Mouse (Mus musculus): ENCODE measurements around the gene Agr3. TPM values are rescaled to one million over a fixed set of nuclear protein-coding genes. Genes with fewer than 3 reads are reported as not detected.

Agr3 gene
- polyA plus RNA-seq, 1 experiment from 2014 or later: not detected

DNA sequence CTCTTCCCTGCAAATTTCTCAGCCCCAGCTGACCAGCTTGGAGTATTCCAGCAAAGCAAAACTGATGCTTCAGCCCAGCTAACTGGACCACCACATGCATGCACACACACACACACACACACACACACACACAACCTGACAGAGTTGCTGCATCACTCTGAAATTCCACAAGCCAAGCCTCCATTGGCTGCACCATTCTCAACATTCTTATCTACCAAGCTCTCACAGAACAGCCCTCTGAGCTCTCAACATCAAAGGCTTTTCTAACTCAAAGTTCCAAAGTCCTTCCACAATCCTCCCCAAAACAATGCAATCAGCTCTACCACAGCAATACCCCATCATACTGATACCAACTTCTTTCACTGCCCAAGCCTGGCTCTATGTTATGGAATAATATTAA lies 7.4 kb downstream of the Agr3 start:
- Histone ChIP-seq H3K4me3 (no peak overlapping the region), H3K9me3 (no peaks in the 10 kb centered on the region), H3K36me3 (replicated peaks) (no peaks in the 10 kb centered on the region), H3K4me1 (no peaks in the 10 kb centered on the region), H3K27ac (no peak overlapping the region), H3K27me3 (ENCODE audit: poor library complexity, severe bottlenecking) (no peaks in the 10 kb centered on the region)
- DNase-seq (ENCODE audit: extremely low spot score, low spot score): no peak

DNA sequence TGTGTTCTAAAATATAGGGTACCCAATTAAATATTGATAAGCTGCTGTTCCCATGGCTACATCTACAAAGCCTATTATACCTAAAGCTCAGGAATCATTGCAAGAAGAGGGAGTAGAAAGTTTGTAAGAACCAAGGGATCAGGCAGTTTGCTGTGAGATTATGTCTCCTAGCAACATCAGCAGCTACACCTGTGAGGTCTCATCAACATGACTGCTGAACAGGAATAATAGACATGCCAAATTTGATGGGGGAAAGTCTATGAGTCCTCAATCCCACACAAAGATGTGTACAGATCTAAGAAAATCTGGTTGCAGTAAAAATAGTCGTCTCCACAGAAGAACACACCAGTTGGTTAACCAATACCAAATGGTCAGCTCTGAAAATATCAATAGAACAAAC lies 26.3 kb downstream of the Agr3 start:
- Histone ChIP-seq H3K36me3 (replicated peaks) (no peaks in the 10 kb centered on the region), H3K9me3 (no peaks in the 10 kb centered on the region), H3K27ac (no peak overlapping the region), H3K4me3 (no peak overlapping the region), H3K27me3 (ENCODE audit: poor library complexity, severe bottlenecking) (no peaks in the 10 kb centered on the region), H3K4me1 (peaks cover 5% of the 10 kb centered on the region; the same call in 1 of the 2 replicates)
- WGBS: 53% methylated on average over 1 of the region's 1 CpGs
- DNase-seq (ENCODE audit: extremely low spot score, low spot score): no peak

DNA sequence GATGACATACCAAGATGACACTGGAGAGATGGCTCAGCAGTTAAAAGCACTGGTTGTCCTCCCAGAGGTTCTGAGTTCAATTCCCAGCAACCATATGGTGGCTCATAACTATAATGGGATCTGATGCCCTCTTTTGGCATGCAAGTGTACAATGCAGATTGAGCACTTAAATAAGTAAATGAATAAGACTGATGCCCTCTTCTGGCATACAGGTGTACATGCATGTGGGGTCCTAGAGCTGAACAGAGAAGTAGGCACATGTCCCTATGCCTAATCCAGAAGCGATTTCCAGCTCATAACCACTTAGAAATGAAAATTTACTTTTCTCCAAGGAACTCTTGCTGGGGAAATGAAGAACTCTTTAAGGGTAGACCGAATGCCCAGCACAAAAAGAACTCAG lies 31.8 kb downstream of the Agr3 start:
- no peaks in the 10 kb centered on the region for H3K9me3 ChIP-seq
- no peak for DNase-seq (ENCODE audit: extremely low spot score, low spot score)
- no peaks in the 10 kb centered on the region for H3K36me3 ChIP-seq (replicated peaks)
- no peaks in the 10 kb centered on the region for H3K4me1 ChIP-seq
- no peak overlapping the region for H3K27ac ChIP-seq
- 73% methylated on average over 2 of the region's 2 CpGs for WGBS
- H3K27me3 ChIP-seq (ENCODE audit: poor library complexity, severe bottlenecking): no peaks in the 10 kb centered on the region
- no peak overlapping the region for H3K4me3 ChIP-seq

DNA sequence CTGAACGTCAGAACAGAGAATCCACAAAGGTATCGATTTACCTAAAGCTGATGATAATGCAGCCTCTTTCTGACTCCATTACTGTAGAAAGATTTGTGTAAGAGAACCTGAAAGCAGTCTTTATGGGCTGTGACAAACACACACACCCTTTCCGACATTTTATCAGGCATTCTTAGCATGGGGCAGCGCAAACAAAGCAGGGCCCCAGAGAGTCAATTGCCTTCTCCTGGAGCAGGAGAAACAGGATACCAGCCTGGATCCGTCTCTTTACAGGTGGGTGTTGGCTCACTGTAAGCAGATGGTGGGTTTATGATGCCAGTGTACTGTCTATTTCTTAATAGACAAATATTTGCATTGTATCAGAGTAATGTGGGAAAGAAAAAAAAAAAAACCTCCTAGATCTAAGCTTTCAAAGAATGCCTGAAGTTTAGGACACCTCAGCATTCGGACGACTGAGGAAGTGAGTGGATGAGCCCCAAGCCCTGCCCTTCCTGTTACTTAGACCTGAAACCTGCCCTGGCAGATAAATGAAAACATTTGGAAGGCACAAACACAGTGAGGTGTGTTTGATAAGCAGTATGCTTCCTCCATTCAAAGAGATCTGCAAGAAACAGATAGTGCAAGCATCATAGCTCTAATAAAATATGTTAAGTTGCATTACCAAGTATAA lies 40.8 kb downstream of the Agr3 start:
- no peak for DNase-seq (ENCODE audit: extremely low spot score, low spot score)
- no peaks in the 10 kb centered on the region for H3K36me3 ChIP-seq (replicated peaks)
- no peak overlapping the region for H3K27ac ChIP-seq
- H3K9me3 ChIP-seq: no peaks in the 10 kb centered on the region
- no peak overlapping the region for H3K4me3 ChIP-seq
- H3K4me1 ChIP-seq: no peaks in the 10 kb centered on the region
- 66% methylated on average over 7 of the region's 7 CpGs for WGBS
- H3K27me3 ChIP-seq (ENCODE audit: poor library complexity, severe bottlenecking): no peaks in the 10 kb centered on the region

DNA sequence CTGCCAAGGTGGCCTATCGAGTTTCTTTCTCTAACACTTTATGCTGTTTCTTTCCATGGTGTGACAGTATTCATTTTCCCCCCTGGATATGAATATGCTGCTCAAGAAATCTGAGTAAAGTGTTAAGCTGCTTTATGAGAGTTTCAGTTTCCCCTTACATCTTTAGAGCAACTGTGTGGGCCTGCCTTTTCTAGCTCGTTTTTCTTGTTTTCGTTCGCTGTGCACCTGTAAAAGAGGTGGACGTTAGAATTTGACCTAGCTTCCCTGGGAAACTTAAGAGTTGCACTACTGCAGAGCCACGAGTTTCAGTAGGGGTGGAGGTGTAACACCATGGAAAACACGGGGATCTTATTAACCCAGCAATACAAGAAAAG lies 41.3 kb downstream of the Agr3 start:
- 81% methylated on average over 7 of the region's 7 CpGs for WGBS
- Histone ChIP-seq H3K4me1 (no peaks in the 10 kb centered on the region), H3K9me3 (no peaks in the 10 kb centered on the region), H3K36me3 (replicated peaks) (no peaks in the 10 kb centered on the region), H3K27me3 (ENCODE audit: poor library complexity, severe bottlenecking) (no peaks in the 10 kb centered on the region), H3K4me3 (no peak overlapping the region), H3K27ac (no peak overlapping the region)
- DNase-seq (ENCODE audit: extremely low spot score, low spot score): no peak

DNA sequence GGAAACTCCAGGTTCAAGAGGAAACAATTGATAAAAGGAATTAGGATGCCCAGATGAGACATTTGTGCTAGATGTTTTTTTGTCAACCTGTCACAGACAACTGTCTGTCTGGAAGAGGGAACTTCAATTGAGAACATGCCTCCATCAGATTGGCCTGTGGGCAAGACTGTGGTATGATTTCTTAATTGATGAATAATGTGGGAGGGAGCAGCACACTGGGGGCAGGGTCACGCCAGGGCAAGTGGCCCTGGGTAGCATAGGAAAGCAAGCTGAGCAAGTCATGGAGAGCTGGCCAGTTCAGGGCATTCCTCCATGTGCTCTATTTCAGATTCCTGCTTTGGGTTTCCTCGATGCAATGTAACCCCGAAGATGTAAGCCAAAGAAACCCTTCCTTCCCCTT lies 50.5 kb downstream of the Agr3 start:
- peaks cover 8% of the 10 kb centered on the region for H3K4me1 ChIP-seq
- H3K27me3 ChIP-seq (ENCODE audit: poor library complexity, severe bottlenecking): no peaks in the 10 kb centered on the region
- WGBS: 87% methylated on average over 3 of the region's 3 CpGs
- no peak overlapping the region for H3K4me3 ChIP-seq
- no peaks in the 10 kb centered on the region for H3K36me3 ChIP-seq (replicated peaks)
- H3K9me3 ChIP-seq: no peaks in the 10 kb centered on the region
- DNase-seq (ENCODE audit: extremely low spot score, low spot score): no peak
- no peak overlapping the region for H3K27ac ChIP-seq

DNA sequence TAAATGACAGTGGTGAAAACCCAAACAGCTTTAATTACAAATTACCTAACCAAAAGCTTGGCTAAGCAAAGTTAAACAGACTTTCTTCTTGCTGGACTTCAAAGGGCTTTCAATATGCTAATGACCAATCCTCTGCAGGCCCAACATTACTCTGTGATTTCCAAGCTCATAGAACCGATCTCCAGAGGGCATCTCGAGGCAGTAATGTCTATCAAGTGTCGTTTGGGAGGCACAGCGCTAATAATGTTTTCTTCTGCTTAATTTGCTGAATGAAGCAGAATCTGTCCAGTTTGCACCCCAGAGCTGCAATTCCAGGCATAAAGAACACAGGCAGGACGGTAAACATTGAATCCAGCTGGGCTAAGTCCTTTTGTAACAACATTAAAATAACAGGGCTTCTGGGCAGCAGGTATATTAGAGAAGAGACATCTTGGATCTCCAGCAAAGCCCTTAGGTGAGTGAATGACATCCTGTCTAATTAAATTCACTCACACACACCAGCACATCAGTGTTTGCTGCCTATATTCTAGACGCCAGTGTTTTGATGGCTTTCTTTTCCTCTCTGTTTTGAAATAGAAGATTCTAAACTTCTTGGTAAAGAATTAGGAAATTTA lies 52.3 kb downstream of the Agr3 start:
- no peaks in the 10 kb centered on the region for H3K27me3 ChIP-seq (ENCODE audit: poor library complexity, severe bottlenecking)
- peaks cover 21% of the 10 kb centered on the region for H3K4me1 ChIP-seq
- no peak for DNase-seq (ENCODE audit: extremely low spot score, low spot score)
- H3K27ac ChIP-seq: no peak overlapping the region
- 59% methylated on average over 6 of the region's 6 CpGs for WGBS
- no peaks in the 10 kb centered on the region for H3K9me3 ChIP-seq
- no peak overlapping the region for H3K4me3 ChIP-seq
- H3K36me3 ChIP-seq (replicated peaks): no peaks in the 10 kb centered on the region

DNA sequence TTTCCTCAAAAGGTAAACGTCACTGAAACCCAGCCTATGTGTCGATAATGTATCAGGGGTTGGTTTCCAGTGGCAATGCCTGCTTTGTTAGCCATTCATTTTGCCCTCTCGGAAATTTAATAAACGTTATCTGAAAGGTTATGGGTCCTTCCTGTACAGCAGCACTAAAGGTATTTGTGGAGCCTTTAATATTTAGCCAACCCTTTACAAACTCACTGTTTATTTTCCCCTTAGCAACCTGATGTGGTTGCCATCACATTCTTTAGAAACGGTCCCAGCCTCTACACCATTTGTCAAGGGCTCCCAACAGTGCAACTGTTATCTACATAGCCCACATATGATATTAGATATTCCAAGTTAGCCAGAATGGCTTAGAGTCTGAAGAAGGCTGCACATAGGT lies 54.2 kb downstream of the Agr3 start:
- H3K4me3 ChIP-seq: no peak overlapping the region
- no peaks in the 10 kb centered on the region for H3K36me3 ChIP-seq (replicated peaks)
- 87% methylated on average over 5 of the region's 5 CpGs for WGBS
- no peaks in the 10 kb centered on the region for H3K27me3 ChIP-seq (ENCODE audit: poor library complexity, severe bottlenecking)
- H3K27ac ChIP-seq: no peak overlapping the region
- no peaks in the 10 kb centered on the region for H3K9me3 ChIP-seq
- peaks cover 21% of the 10 kb centered on the region for H3K4me1 ChIP-seq
- DNase-seq (ENCODE audit: extremely low spot score, low spot score): no peak

DNA sequence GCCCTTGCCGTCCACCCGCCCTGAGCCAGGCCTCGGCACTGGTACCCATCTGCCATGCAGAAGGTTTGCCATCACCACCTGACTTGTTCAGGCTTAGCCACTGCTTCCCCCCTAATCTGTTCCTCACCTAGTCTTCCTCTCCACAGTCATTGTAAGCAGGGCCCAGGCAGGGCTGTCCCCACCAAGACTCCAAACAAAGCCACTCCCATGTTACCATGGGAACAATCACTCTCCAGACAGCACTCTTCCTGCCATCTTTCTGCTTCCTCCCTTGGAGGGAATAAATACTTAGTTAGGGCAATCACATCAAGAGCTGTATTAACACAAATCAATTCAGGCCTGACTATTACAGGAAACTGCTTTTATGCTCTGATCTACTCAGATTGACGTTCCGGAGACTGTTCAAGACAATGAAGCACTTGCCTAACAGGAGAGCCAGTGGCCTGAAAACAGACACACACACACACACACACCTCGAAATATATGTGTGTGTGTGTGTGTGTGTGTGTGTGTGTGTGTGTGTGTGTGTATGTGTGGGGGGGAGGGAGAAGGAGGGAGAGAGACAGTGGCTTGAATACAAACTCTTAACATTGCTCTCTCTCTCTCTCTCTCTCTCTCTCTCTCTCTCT lies 56.4 kb downstream of the Agr3 start:
- DNase-seq (ENCODE audit: extremely low spot score, low spot score): peak; percentile 24
- no peaks in the 10 kb centered on the region for H3K36me3 ChIP-seq (replicated peaks)
- 0 out of 2 replicates have a peak overlapping the region, but pooled peaks have one; percentile 48 for H3K27ac ChIP-seq
- H3K9me3 ChIP-seq: no peaks in the 10 kb centered on the region
- peaks cover 21% of the 10 kb centered on the region for H3K4me1 ChIP-seq
- H3K4me3 ChIP-seq: no peak overlapping the region
- no peaks in the 10 kb centered on the region for H3K27me3 ChIP-seq (ENCODE audit: poor library complexity, severe bottlenecking)
- WGBS: 68% methylated on average over 6 of the region's 6 CpGs

DNA sequence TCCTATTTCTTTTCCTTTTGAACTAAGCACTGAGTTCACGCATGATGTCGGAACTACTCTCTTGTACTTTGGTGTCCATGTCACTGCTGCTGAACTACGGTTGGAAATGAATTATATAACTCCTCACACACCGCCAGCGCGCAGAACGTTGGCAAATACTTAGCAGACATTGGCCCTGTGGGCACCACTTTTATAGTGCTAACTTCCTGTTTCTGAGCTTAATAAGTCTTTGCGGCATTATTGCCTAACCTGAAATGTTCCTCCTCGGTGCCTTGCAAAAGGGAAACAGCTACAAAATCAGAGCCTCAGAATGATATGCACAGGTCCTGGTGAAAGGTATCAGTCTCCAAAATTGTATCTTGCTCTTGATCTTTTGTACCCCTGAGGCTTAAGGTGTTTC lies 58.1 kb downstream of the Agr3 start:
- 96% methylated on average over 9 of the region's 9 CpGs for WGBS
- no peak overlapping the region for H3K4me3 ChIP-seq
- DNase-seq (ENCODE audit: extremely low spot score, low spot score): no peak
- no peaks in the 10 kb centered on the region for H3K9me3 ChIP-seq
- H3K36me3 ChIP-seq (replicated peaks): no peaks in the 10 kb centered on the region
- no peaks in the 10 kb centered on the region for H3K27me3 ChIP-seq (ENCODE audit: poor library complexity, severe bottlenecking)
- peaks cover 13% of the 10 kb centered on the region for H3K4me1 ChIP-seq
- no peak overlapping the region for H3K27ac ChIP-seq

DNA sequence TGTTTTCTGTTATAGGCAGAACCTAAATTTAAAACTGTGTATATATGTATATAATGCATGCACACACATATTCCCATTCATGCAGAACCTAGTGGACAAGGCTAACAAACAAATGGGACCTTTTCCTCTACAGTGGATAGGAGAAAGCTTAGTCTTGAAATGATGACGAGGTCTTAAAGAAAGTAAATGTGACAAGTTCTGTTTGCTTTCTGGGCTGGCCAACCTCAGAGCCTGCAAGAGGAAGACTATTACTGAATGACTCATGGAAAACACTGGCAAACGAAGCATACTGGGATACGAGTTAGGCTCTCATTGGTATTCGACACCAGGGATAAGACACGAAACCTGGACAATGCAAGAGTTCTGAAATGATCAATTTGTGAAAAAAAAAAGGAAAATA lies 59.3 kb downstream of the Agr3 start:
- Histone ChIP-seq H3K36me3 (replicated peaks) (no peaks in the 10 kb centered on the region), H3K27ac (no peak overlapping the region), H3K9me3 (no peaks in the 10 kb centered on the region), H3K4me3 (no peak overlapping the region), H3K27me3 (ENCODE audit: poor library complexity, severe bottlenecking) (no peaks in the 10 kb centered on the region), H3K4me1 (peaks cover 13% of the 10 kb centered on the region)
- DNase-seq (ENCODE audit: extremely low spot score, low spot score): no peak
- 93% methylated on average over 5 of the region's 5 CpGs for WGBS

DNA sequence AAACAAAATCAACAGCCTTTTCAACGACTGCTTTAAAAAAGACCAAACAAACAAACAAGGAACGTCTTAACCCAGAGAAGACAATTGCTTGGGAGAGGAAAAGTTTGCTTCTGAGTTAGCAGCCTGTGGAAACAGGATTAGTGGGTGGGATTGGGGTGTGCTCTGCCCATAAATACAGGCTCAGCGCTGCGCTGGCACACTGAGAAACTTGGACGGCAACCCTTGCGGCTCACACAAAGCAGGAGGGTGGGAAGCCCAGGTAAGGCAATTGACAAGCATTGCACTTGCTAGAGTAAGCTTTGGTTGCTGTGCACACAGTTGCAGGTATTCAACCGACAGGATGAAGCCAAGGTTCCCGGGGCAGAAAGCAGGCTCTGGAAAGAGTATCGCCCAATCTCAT lies 67.3 kb downstream of the Agr3 start, which contains the start of gene Agr2:
TSS of gene Agr2 (plus strand) at position 197 of the 400 bp plus-strand sequence.
- DNase-seq (ENCODE audit: extremely low spot score, low spot score): no peak
- H3K4me1 ChIP-seq: peaks cover 10% of the 10 kb centered on the region
- 75% methylated on average over 9 of the region's 9 CpGs for whole genome bisulfite sequencing
- H3K9me3 ChIP-seq: no peaks in the 10 kb centered on the region
- H3K27ac ChIP-seq: 0 out of 2 replicates have a peak within 1 kb of the TSS, but pooled peaks have one; percentile 3
- no peaks in the 10 kb centered on the region for H3K27me3 ChIP-seq (ENCODE audit: poor library complexity, severe bottlenecking)
- no peaks in the 10 kb centered on the region for H3K36me3 ChIP-seq (replicated peaks)
- no peak within 1 kb of the TSS for H3K4me3 ChIP-seq

DNA sequence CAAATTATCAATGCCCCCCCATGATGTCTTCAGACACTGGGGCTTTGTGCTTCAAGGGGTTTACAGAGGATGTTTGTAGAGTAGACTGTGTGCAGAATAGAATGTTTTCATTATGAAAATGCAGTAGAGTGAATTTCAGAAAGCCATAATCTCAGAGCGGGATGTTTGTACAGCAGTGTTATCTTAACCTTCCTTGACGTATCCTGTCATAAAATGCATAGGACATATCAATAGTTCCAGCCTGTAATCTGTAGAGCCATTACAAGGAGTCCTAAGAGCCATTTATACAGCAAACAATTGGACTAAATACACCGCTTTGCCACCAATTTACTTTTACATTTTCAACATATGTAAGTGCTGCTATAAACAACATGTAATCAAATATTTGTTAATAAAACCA lies 68.2 kb downstream of the Agr3 start:
- Histone ChIP-seq H3K9me3 (no peaks in the 10 kb centered on the region), H3K27ac (0 out of 2 replicates have a peak overlapping the region, but pooled peaks have one; percentile 3), H3K36me3 (replicated peaks) (no peaks in the 10 kb centered on the region), H3K4me1 (peaks cover 10% of the 10 kb centered on the region), H3K27me3 (ENCODE audit: poor library complexity, severe bottlenecking) (no peaks in the 10 kb centered on the region), H3K4me3 (no peak overlapping the region)
- no peak for DNase-seq (ENCODE audit: extremely low spot score, low spot score)
- 92% methylated on average over 3 of the region's 3 CpGs for WGBS

Data from forebrain, embryonic 10.5 days (tissue).